Mouse (Mus musculus): ENCODE data around the gene Plekhg3.

DNA sequence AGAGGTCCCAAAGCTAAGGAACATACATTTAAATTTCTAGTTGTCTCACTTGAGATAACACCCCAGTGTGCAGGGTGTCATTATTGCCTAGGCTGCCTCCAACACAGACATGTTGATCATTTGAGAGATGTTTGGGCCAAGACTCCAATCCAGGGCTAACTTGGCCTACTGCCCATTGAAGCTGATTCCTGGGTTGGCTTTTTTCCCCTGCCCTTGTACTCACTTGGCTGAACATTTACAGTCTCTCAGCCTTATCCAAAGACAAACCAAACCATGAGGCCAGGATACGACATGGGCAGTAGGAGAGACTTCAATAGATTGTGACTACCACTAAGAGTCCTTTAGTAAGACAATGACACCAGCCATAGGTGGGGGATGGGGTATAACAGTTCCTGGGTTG is 18.0 kb upstream of the Plekhg3 start:
- TF ChIP-seq CTCF (conservative IDR thresholded peaks at IDR 0.05; ENCODE audit: insufficient read depth, insufficient read length, low read depth, low read length) (no peak), POLR2A (IDR thresholded peaks at IDR 0.05; ENCODE audit: low read depth, low read length) (no peak)

Data from kidney, adult 2 months (tissue).